Mouse (Mus musculus) spleen, postnatal 10 days (tissue): ENCODE measurements around the gene Phlda1.
A peak's percentile ranks its signal among the peaks of the same experiment; 100 is the strongest.

Source experiments
- DNase-seq, 2 experiments: peaks; one replicate each; pipeline ENCODE4 v3.0.0; 2021 to 2022; ENCODE audit warnings: low spot score in 2 of 2

Gene Phlda1

GRCm38 (mm10) chr10:111528283-111528682 is 22.2 kb downstream of the Phlda1 start:
- DNase-seq, result no peak

- DNase-seq, result no peak
Measured at GRCm38 (mm10) chr10:111530398-111530797, 24.3 kb downstream of the Phlda1 start.

DNA sequence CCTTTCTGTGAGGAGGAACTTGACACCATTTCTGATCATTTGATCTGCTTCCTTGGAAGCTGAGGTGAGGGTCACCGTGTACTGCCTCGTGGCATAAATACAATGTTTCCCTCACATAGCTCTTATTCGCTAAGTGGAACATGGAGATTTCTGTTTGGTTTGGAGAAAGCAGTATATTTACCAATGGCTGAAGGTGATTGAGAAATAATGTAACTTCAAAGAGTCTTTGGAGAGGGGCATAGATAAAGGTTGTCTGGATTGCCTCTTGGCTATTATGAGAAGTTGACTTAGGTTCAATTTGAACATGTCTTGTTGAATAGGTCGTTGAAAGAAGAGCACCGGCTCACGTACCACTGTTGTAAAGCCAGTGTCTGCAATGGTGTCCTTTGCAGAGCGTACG is 28.6 kb downstream of the Phlda1 start:
- DNase-seq, result no peak

DNA sequence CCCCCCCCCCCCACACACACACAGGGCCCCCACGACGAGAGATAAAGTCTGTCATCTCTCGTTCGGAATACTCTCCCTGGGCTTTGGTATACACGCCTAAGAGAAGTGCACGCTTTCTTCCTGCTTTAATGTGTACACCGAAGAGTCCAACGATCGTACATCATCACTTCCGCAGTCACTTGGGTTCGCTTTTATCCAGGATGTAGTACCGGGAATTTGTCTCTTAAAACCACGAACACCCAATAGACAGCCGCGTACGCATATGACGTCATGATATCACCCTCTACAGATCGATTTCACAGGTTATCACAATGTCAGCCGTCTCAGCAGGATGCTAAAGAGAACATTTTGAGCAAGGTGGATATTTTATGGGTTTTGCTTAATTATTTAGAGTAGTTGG is 31.3 kb downstream of the Phlda1 start:
- no peak for DNase-seq

GRCm38 (mm10) chr10:111539724-111540324 is 33.7 kb downstream of the Phlda1 start:
- peak in 1 of 2 experiments; percentile 22 for DNase-seq

- DNase-seq, result no peak
Measured at GRCm38 (mm10) chr10:111540678-111541077, 34.6 kb downstream of the Phlda1 start.

- no peak for DNase-seq
Measured at GRCm38 (mm10) chr10:111543106-111543505, 37.0 kb downstream of the Phlda1 start.

DNA sequence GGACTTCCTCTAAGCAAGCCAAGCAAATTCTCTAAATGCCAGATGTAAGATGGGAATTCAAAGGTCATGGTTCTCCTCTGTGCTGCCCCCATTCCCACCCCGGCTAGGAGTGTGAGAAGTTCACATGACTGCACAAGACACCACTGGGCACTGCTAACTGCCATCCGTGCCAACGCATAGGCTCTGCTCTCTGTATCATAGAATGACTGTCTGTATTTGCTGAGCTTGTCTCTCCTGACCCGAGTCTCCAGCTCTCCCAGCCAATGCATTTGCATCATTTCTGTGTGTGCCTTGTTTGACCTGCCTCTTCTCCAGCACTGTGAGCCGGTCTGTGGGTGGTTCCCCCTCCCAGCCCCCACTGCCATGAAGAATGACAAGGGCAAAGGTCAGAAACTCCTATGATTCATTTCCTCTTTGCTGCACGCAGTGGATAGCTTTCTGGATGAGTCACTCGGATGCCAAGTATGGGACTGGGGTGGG is 37.7 kb downstream of the Phlda1 start:
- no peak for DNase-seq

- DNase-seq, result no peak
Measured at GRCm38 (mm10) chr10:111544311-111544710, 38.2 kb downstream of the Phlda1 start.

DNA sequence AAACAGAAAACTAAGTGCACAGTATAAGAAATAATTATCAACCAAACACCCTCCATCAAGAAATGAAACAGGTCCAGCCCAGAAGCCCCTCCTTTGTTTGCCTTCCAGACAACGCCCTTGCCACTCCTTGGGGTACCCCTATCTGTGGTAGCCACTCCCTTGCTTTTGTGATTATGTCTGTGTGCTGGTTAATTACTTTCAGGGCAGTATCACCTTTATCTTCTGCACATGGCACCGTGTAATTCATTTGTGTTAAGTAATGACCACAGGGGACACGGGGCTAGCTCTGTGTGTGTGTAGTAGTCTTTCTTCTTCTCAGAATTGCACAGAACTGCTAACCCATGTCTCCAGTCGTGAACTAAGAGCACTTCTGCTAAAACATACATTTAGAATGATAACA is 39.6 kb downstream of the Phlda1 start:
- DNase-seq, result no peak

DNA sequence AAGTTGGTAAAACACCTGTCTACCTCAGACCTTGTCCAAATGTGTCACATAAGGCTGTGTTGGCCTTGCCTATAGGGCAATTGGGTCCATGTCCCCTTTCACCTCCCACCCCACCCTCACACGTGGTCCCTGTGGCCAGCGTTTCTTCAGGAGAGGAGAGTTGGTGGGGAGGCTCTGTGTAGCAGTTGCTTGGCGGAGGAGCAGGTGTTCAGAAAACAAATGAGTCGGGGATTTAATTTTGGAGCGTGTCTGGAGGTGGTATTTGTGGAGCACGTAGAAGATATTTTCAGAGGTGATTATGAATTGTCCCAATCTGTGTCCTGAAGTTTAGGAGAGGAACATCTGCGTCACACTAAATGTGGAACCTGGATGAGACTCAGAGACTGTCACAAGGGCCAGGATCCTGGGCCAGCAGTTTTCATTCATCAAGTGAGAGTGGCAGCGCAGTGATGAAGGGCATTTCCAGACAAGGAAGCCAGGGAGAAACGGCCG is 41.8 kb downstream of the Phlda1 start:
- DNase-seq, result no peak

GRCm38 (mm10) chr10:111550075-111550695 is 44.1 kb downstream of the Phlda1 start:
- no peak for DNase-seq

- DNase-seq, result no peak
Measured at GRCm38 (mm10) chr10:111553695-111554094, 47.6 kb downstream of the Phlda1 start.

GRCm38 (mm10) chr10:111554651-111555050 is 48.6 kb downstream of the Phlda1 start:
- peak in 1 of 2 experiments; percentile 48 for DNase-seq

DNA sequence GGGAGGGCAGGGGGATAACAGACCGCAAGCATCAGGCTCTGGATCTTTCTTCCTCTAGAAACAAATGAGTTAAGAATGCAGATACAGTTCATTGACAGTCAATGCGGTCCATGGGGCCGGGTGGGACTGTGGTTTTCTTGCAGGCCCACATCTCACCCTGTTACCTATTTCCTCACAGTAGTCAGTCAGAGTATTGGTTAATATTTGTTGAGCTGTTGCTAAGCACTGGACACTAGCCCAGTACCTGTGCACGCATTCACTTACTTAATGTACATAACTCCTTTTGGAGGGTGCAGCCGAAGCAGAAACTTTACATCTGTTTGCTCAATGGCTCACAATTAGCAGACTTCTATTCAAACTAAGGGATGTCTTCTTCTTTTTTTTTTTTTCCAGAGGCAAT is 52.1 kb downstream of the Phlda1 start:
- no peak for DNase-seq
